Mouse (Mus musculus): ENCODE data around the gene Ablim1. TPM values are rescaled to one million over a fixed set of nuclear protein-coding genes. Genes with fewer than 3 reads are reported as not detected.

Gene Ablim1
- total RNA-seq, 2 experiments from 2014 or later = 81.9 to 87.6 TPM

GRCm38 (mm10) chr19:57344678-57345077 lies 30.0 kb upstream of the Ablim1 start:
- DNase-seq (ENCODE audit: low spot score in 2 of 2) = no peak

DNA sequence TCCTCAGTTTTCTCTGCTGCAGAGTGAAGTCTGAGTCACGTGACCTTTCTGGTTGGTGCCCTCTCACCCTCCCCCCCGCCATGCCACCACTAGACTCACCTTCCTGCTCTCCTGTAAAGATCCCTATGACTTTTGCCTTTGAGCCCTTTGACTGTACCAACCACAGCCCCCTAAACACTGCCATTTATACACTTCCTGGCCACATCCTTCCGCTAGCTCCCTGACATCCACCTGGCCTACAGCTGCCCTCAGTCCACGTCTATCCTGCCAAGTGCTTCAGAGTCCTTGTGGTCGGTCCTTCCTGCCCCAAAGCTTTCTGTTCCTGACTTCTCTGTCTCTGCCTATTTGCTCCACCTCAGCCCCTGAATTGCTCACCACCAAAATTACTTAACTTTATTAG lies 29.1 kb upstream of the Ablim1 start:
- no peak for DNase-seq (ENCODE audit: low spot score in 2 of 2)

- DNase-seq (ENCODE audit: low spot score in 2 of 2) = no peak
These were observed 26.4 kb upstream of the Ablim1 start for GRCm38 (mm10) chr19:57340900-57341742.

- DNase-seq (ENCODE audit: low spot score in 2 of 2) = no peak
These were observed 24.7 kb upstream of the Ablim1 start for GRCm38 (mm10) chr19:57339281-57339864.

GRCm38 (mm10) chr19:57335135-57335534 lies 20.4 kb upstream of the Ablim1 start:
- DNase-seq (ENCODE audit: low spot score in 2 of 2) = no peak

- no peak for DNase-seq (ENCODE audit: low spot score in 2 of 2)
These were observed 18.6 kb upstream of the Ablim1 start for GRCm38 (mm10) chr19:57333356-57333755.

DNA sequence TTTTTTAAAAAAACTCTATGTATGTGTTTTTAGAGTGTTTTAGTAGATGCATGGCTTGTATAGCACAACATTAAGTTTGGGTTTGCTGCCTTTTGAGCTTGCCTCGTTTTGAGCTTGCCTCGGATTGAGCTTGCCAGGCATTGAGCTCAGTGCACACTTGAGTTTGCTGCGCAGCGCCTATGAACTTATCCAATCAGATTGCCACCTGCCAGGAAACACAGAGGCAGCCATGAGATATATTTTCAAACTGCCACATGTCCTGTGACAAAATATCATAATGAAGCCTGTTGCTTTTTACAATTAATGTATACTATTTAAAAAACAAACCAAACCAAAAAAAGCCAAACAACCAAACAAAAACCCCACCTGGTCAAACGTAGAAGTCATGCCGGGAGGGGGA lies 16.5 kb upstream of the Ablim1 start:
- DNase-seq (ENCODE audit: low spot score in 2 of 2) = no peak

DNA sequence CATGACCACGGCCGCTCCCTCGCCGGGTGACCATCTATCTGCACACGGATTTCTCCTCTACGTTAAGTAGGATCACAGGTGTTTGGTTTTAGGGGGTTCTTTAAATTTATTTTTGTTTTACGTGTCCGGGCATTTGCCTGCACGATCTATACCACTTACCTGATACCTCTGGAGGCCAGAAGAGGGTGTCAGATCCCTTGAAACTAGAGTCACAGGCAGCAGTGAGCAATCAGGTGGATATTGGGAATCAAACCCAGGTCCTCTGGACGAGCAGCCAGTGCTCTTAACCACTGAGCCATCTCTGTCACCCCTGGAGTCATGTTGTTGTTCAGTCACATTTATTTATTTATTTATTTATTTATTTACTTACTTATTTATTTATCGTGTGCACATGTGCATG lies 15.6 kb upstream of the Ablim1 start:
- no peak for DNase-seq (ENCODE audit: low spot score in 2 of 2)

GRCm38 (mm10) chr19:57328792-57329191 lies 14.1 kb upstream of the Ablim1 start:
- DNase-seq (ENCODE audit: low spot score in 2 of 2) = peak in 1 of 2 experiments; percentile 46

- no peak for DNase-seq (ENCODE audit: low spot score in 2 of 2)
These were observed 13.6 kb upstream of the Ablim1 start for GRCm38 (mm10) chr19:57328269-57328668.

DNA sequence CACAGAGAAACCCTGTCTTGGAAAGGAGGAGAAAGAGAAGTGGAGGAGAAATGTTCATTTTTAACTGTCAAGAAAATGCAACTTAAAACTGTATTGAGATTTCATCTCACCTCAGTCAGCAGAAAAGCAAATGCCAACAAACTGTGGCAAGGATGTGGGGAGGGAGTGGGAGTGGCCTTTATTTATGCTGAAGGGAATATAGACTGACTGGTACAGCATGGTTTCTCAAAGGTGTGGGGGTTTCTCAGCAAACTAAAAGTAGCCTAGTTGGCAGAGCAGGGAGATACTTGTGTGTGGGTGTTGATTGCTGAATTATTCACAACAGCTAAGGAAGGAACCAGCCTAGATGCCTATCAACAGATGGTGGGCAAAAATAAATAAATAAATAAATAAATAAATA lies 13.0 kb upstream of the Ablim1 start:
- DNase-seq (ENCODE audit: low spot score in 2 of 2) = no peak

- DNase-seq (ENCODE audit: low spot score in 2 of 2) = peak; percentile 83 to 85
These were observed 11.1 kb upstream of the Ablim1 start for GRCm38 (mm10) chr19:57325748-57326300.

- no peak for DNase-seq (ENCODE audit: low spot score in 2 of 2)
These were observed 8.4 kb upstream of the Ablim1 start for GRCm38 (mm10) chr19:57323087-57323486.

- DNase-seq (ENCODE audit: low spot score in 2 of 2) = no peak
These were observed 7.8 kb upstream of the Ablim1 start for GRCm38 (mm10) chr19:57322491-57322890.

GRCm38 (mm10) chr19:57321839-57322238 lies 7.1 kb upstream of the Ablim1 start:
- no peak for DNase-seq (ENCODE audit: low spot score in 2 of 2)

DNA sequence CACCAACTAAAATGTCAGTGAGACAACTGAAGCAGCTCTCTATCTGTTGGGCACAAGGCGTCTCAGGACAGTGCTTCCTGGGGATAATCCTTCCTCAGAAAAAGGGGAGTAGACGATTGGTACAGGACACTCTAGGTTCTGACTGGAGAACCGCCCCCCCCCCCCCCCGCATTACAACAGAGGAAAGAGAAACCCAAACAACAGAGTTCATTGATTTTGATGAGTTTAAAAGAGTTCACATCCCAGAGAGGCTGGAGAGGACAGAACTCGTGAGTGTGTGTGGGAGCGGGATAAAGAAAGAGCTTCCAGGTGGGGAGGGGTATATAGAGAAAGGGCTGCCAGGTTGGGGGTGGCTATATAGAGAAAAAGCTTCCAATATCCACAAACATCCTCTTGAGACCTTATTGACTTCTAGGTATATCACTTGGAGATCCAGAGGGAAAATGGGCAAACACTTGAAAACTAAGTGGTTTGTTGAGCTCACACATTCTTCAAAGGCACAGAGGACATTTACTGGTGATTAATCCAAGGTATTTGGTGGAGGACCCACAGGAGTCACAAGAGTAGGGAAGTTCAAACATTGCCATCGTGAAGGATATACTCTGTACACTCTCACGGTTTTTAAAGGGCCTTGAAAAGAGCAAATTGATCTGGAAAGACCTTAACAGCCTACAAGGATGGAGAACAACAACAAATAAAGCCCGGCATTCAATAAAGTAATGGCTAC lies 6.1 kb upstream of the Ablim1 start:
- no peak for DNase-seq (ENCODE audit: low spot score in 2 of 2)

DNA sequence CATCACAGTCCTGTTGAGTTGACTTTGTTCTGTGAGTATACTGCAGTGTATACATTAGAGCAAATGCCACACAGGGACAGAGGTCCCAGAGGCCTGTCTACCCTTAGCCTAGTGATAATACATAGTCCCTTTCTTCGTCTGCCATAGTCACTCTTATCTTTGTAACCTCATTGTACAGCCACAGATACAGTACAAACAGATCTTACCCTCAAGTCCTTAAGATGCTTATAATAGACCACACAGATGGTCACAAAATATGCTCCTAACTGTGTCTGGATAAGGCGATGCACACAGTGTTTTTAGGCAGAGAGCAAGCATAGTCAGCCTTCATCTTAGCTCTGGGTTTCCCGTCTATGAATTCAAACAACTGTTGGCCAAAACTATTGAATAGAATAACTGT lies 1.9 kb upstream of the Ablim1 start:
- no peak for DNase-seq (ENCODE audit: low spot score in 2 of 2)

GRCm38 (mm10) chr19:57315013-57315565 lies 370 bp upstream of the Ablim1 start:
- no peak for DNase-seq (ENCODE audit: low spot score in 2 of 2)

GRCm38 (mm10) chr19:57313891-57314345 lies 801 bp downstream of the Ablim1 start:
- DNase-seq (ENCODE audit: low spot score in 2 of 2) = no peak

GRCm38 (mm10) chr19:57313226-57313625 lies 1.5 kb downstream of the Ablim1 start:
- no peak for DNase-seq (ENCODE audit: low spot score in 2 of 2)

- DNase-seq (ENCODE audit: low spot score in 2 of 2) = no peak
These were observed 4.7 kb downstream of the Ablim1 start for GRCm38 (mm10) chr19:57309980-57310379.

All from layer of hippocampus, postnatal 10 days (tissue).